Mouse (Mus musculus): ENCODE measurements around the gene Trim60. TPM values are rescaled to one million over a fixed set of nuclear protein-coding genes. Genes with fewer than 3 reads are reported as not detected.
"Not testable (repeated sequence)": the region's sequence is repeated elsewhere in the genome, so short reads cannot be mapped to it uniquely, and the experiment has no call there.

The Trim60 gene
- polyA plus RNA-seq, 1 experiment from 2014 or later, result not detected

GRCm38 (mm10) chr8:65032107-65032506, 13.7 kb upstream of the Trim60 start:
- no peaks in the 10 kb centered on the region for H3K79me2 ChIP-seq (ENCODE audit: inconsistent target)
- H3K36me3 ChIP-seq (ENCODE audit: inconsistent target), result no peaks in the 10 kb centered on the region
- no peak overlapping the region for H3K4me3 ChIP-seq (ENCODE audit: inconsistent target)
- WGBS (ENCODE audit: missing documents), result no CpG with 5 or more reads among the region's 1 CpGs
- H3K27ac ChIP-seq, result no peak overlapping the region

- Histone ChIP-seq H3K36me3 (ENCODE audit: inconsistent target) (no peaks in the 10 kb centered on the region), H3K79me2 (ENCODE audit: inconsistent target) (no peaks in the 10 kb centered on the region), H3K4me3 (ENCODE audit: inconsistent target) (no peak overlapping the region), H3K27ac (no peak overlapping the region)
- 95% methylated on average over 4 of the region's 4 CpGs for WGBS (ENCODE audit: missing documents)
These were observed 12.5 kb upstream of the Trim60 start for GRCm38 (mm10) chr8:65030735-65031485.

- no peak overlapping the region for H3K4me3 ChIP-seq (ENCODE audit: inconsistent target)
- H3K36me3 ChIP-seq (ENCODE audit: inconsistent target), result no peaks in the 10 kb centered on the region
- WGBS (ENCODE audit: missing documents), result 98% methylated on average over 4 of the region's 4 CpGs
- H3K79me2 ChIP-seq (ENCODE audit: inconsistent target), result no peaks in the 10 kb centered on the region
- H3K27ac ChIP-seq, result no peak overlapping the region
These were observed 11.4 kb upstream of the Trim60 start for GRCm38 (mm10) chr8:65029776-65030175.

GRCm38 (mm10) chr8:65028959-65029686, 10.7 kb upstream of the Trim60 start:
- no peak overlapping the region for H3K27ac ChIP-seq
- no peak overlapping the region for H3K4me3 ChIP-seq (ENCODE audit: inconsistent target)
- no peaks in the 10 kb centered on the region for H3K36me3 ChIP-seq (ENCODE audit: inconsistent target)
- WGBS (ENCODE audit: missing documents), result 88% methylated on average over 12 of the region's 12 CpGs
- H3K79me2 ChIP-seq (ENCODE audit: inconsistent target), result no peaks in the 10 kb centered on the region

- H3K4me3 ChIP-seq (ENCODE audit: inconsistent target), result no peak overlapping the region
- H3K27ac ChIP-seq, result no peak overlapping the region
- H3K79me2 ChIP-seq (ENCODE audit: inconsistent target), result no peaks in the 10 kb centered on the region
- H3K36me3 ChIP-seq (ENCODE audit: inconsistent target), result no peaks in the 10 kb centered on the region
- 49% methylated on average over 8 of the region's 8 CpGs for WGBS (ENCODE audit: missing documents)
These were observed 4.1 kb upstream of the Trim60 start for GRCm38 (mm10) chr8:65022485-65022884.

GRCm38 (mm10) chr8:65007616-65008015, 10.8 kb downstream of the Trim60 start:
- not testable (repeated sequence) for H3K27ac ChIP-seq; H3K36me3 ChIP-seq (ENCODE audit: inconsistent target); H3K79me2 ChIP-seq (ENCODE audit: inconsistent target); H3K4me3 ChIP-seq (ENCODE audit: inconsistent target)
- 89% methylated on average over 6 of the region's 6 CpGs for WGBS (ENCODE audit: missing documents)

GRCm38 (mm10) chr8:64998806-64999365, 19.5 kb downstream of the Trim60 start:
- Histone ChIP-seq H3K4me3 (ENCODE audit: inconsistent target) (no peak overlapping the region), H3K79me2 (ENCODE audit: inconsistent target) (no peaks in the 10 kb centered on the region), H3K36me3 (ENCODE audit: inconsistent target) (no peaks in the 10 kb centered on the region), H3K27ac (no peak overlapping the region)
- WGBS (ENCODE audit: missing documents), result 95% methylated on average over 4 of the region's 4 CpGs

GRCm38 (mm10) chr8:64987731-64988130, 30.7 kb downstream of the Trim60 start, which contains the start of gene Trim75:
Gene Trim75 (minus strand): TSS chr8:64987831.
- no peak within 1 kb of the TSS for H3K27ac ChIP-seq
- 96% methylated on average over 4 of the region's 4 CpGs for WGBS (ENCODE audit: missing documents)
- no peaks in the 10 kb centered on the region for H3K36me3 ChIP-seq (ENCODE audit: inconsistent target)
- no peak within 1 kb of the TSS for H3K4me3 ChIP-seq (ENCODE audit: inconsistent target)
- no peaks in the 10 kb centered on the region for H3K79me2 ChIP-seq (ENCODE audit: inconsistent target)

GRCm38 (mm10) chr8:64983150-64983897, 35.1 kb downstream of the Trim60 start:
- Histone ChIP-seq H3K79me2 (ENCODE audit: inconsistent target) (no peaks in the 10 kb centered on the region), H3K27ac (no peak overlapping the region), H3K4me3 (ENCODE audit: inconsistent target) (no peak overlapping the region), H3K36me3 (ENCODE audit: inconsistent target) (no peaks in the 10 kb centered on the region)
- 72% methylated on average over 20 of the region's 20 CpGs for WGBS (ENCODE audit: missing documents)

GRCm38 (mm10) chr8:64962836-64963235, 55.5 kb downstream of the Trim60 start:
- H3K79me2 ChIP-seq (ENCODE audit: inconsistent target), result no peaks in the 10 kb centered on the region
- peaks cover 75% of the 10 kb centered on the region for H3K36me3 ChIP-seq (ENCODE audit: inconsistent target)
- no peak overlapping the region for H3K27ac ChIP-seq
- no peak overlapping the region for H3K4me3 ChIP-seq (ENCODE audit: inconsistent target)

GRCm38 (mm10) chr8:64959025-64959424, 59.4 kb downstream of the Trim60 start:
- H3K79me2 ChIP-seq (ENCODE audit: inconsistent target), result peaks cover 26% of the 10 kb centered on the region
- H3K27ac ChIP-seq, result no peak overlapping the region
- 69% methylated on average over 9 of the region's 9 CpGs for WGBS (ENCODE audit: missing documents)
- no peak overlapping the region for H3K4me3 ChIP-seq (ENCODE audit: inconsistent target)
- H3K36me3 ChIP-seq (ENCODE audit: inconsistent target), result peaks cover 68% of the 10 kb centered on the region

- peaks cover 89% of the 10 kb centered on the region for H3K79me2 ChIP-seq (ENCODE audit: inconsistent target)
- no peak overlapping the region for H3K27ac ChIP-seq
- peaks cover 16% of the 10 kb centered on the region for H3K36me3 ChIP-seq (ENCODE audit: inconsistent target)
- no peak overlapping the region for H3K4me3 ChIP-seq (ENCODE audit: inconsistent target)
- 96% methylated on average over 6 of the region's 6 CpGs for WGBS (ENCODE audit: missing documents)
These were observed 66.3 kb downstream of the Trim60 start for GRCm38 (mm10) chr8:64952101-64952500.
